Mouse (Mus musculus): ENCODE data around the gene Nudt8.

- TF ChIP-seq CTCF (IDR thresholded peaks at IDR 0.05; ENCODE audit: low read depth, low read length) = no peak
- no peak for TF ChIP-seq POLR2A (IDR thresholded peaks at IDR 0.05; ENCODE audit: extremely low read depth, insufficient read depth, low read length)
Measured at GRCm38 (mm10) chr19:3996106-3996505, 4.3 kb upstream of the Nudt8 start.
